12 mouse cellular contexts compared by ENCODE assay signal in the genomic region with DNA sequence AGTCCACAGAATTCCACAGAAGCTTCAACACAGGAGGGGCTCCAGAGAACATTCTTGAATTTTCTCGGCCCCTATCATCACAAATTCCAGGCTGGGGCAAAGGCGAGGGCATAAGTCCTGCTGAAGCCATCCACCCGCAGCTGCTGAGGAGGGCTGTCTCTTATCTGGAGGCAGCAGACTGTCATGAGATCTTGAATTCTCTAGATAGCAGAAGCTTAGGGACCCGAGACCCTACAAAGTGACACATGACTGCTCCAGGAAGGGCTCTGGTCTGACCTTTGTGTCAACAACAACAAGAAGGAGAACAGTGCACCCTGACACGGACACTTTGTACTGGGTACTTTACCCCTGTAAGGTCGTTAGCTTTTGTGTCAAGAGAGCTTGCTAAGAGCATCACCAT. TPM values are rescaled to one million over a fixed set of nuclear protein-coding genes. Genes with fewer than 3 reads are reported as not detected.
A peak's percentile ranks its signal among the peaks of the same experiment; 100 is the strongest.
DNase-seq lines count a peak whose midpoint lies in the region; ATAC-seq lines count a peak whose summit lies in the region.
"Had no signal": no experiment of that assay in that cellular context is flagged by ENCODE, and none has a peak within 500 bp of the region (broad histone marks: within the 10 kb centered on the region; RNA-seq: fewer than 3 reads in every experiment).

No protein-coding gene starts in this region.

- peaks cover 36% of the 10 kb centered on the region for H3K27me3 ChIP-seq in megakaryocyte, embryonic 14.5 days (replicated peaks)
- no peaks in the 10 kb centered on the region for H3K27me3 ChIP-seq in limb, embryonic 15.5 days

- peak overlapping the region; percentile 62 for H3K27ac ChIP-seq in limb, embryonic 15.5 days

- H3K4me2 ChIP-seq in limb, embryonic 15.5 days, result no peak overlapping the region

- H3K4me3 ChIP-seq in megakaryocyte, embryonic 14.5 days (replicated peaks), result peak overlapping the region; percentile 57
- H3K4me3 ChIP-seq in limb, embryonic 15.5 days, result no peak overlapping the region
- H3K4me3 ChIP-seq: myocyte had no signal

- H3K9ac ChIP-seq in limb, embryonic 15.5 days, result no peak overlapping the region

- intact Hi-C loops in left cerebral cortex, postnatal 14 days (cut with DNase I), result no loop called here

- peak; percentile 68 for DNase-seq in heart, adult 11 months
- DNase-seq in heart, adult 9 months (ENCODE audit: low spot score in 2 of 2), result no peak
- no peak for DNase-seq in left cerebral cortex, postnatal 14 days (ENCODE audit: low spot score in 2 of 2)
- DNase-seq in cerebellum, adult 9-10 months, result no peak
- DNase-seq: gastrocnemius, postnatal 10 days; kidney, adult 8-10 months; lung, postnatal 14 days had no signal

- no peaks in the 10 kb centered on the region for H3K9me3 ChIP-seq in megakaryocyte, embryonic 14.5 days
- no peaks in the 10 kb centered on the region for H3K9me3 ChIP-seq in limb, embryonic 15.5 days

- H3K36me3 ChIP-seq in megakaryocyte, embryonic 14.5 days (replicated peaks; ENCODE audit: low read length), result no peaks in the 10 kb centered on the region
- H3K36me3 ChIP-seq in limb, embryonic 15.5 days, result no peaks in the 10 kb centered on the region

- H3K4me1 ChIP-seq in megakaryocyte, embryonic 14.5 days, result peaks cover 72% of the 10 kb centered on the region
- peaks cover 26% of the 10 kb centered on the region for H3K4me1 ChIP-seq in limb, embryonic 15.5 days

- no peak for ATAC-seq in megakaryocyte, adult 5-6 weeks (ENCODE audit: poor library complexity, severe bottlenecking)
- ATAC-seq in limb, embryonic 15.5 days (ENCODE audit: insufficient number of reproducible peaks, low FRiP score, low TSS enrichment, low read depth), result no peak
- no peak for ATAC-seq in erythroid progenitor cell, adult 5-6 weeks (replicated peaks; ENCODE audit: low FRiP score, poor library complexity, severe bottlenecking)

- WGBS in limb, embryonic 15.5 days, result 46% methylated on average over 6 of the region's 6 CpGs

RNA-seq across cellular contexts. Expression of gene Lao1, which starts 57.2 kb away (rescaled TPM):
- not detected in 2 replicates for polyA plus RNA-seq in megakaryocyte, embryonic 14.5 days (2012; ENCODE audit: insufficient read depth, low replicate concordance)
- total RNA-seq in megakaryocyte, adult 5-6 weeks (2015), result not detected in 2 replicates
- total RNA-seq in megakaryocyte, adult 5-6 weeks (2017), result not detected in 2 replicates
- polyA plus RNA-seq in limb, embryonic 15.5 days (2015; fragmentation: Nextera tagmentation; extraction: Ambion mirVana), result not detected in 2 replicates
- total RNA-seq in left cerebral cortex, postnatal 14 days (2021), result under 1 TPM; 0.32 to 0.33 TPM
- total RNA-seq in erythroid progenitor cell, adult 5-6 weeks (2015; ENCODE audit: low replicate concordance), result not detected in 2 replicates
- not detected in 2 replicates for total RNA-seq in erythroid progenitor cell, adult 5-6 weeks (2017; ENCODE audit: low replicate concordance)
- polyA plus RNA-seq: myocyte had no signal
